Mouse (Mus musculus): Measurements from ENCODE around the gene Gm42715. TPM values are rescaled to one million over a fixed set of nuclear protein-coding genes. Genes with fewer than 3 reads are reported as not detected.

The Gm42715 gene
- polyA plus RNA-seq, 1 experiment from 2014 or later = 14.7 TPM

DNA sequence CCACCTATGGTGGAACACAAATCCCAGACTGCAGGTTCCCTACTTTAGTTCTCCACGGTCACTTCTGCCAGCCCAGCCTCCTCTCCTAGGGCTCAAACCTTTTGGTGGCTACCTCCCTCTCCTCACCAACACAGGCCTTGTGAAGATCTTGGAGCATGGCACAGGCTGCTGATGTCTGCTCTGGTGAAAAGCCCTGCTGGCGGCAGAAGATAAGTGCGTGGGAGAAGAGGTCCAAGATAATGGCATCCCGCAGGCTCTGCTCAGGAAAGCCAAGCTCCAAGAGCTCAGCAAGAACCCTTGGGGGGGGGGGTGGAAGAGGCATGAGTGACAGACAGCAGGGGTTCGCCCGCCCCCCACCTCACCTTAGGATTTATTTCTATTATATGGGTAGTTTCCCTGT, 66.8 kb downstream of the Gm42715 start:
- Histone ChIP-seq H3K27me3 (no peaks in the 10 kb centered on the region), H3K4me3 (replicated peaks) (no peak overlapping the region), H3K36me3 (peaks cover 47% of the 10 kb centered on the region), H3K4me1 (peaks cover 19% of the 10 kb centered on the region), H3K27ac (replicated peaks) (no peak overlapping the region), H3K4me2 (replicated peaks) (no peak overlapping the region), H3K9ac (no peak overlapping the region), H3K9me3 (replicated peaks) (no peaks in the 10 kb centered on the region)
- no peak for ATAC-seq (ENCODE audit: insufficient number of reproducible peaks, low FRiP score, low TSS enrichment, low read depth)
- WGBS = 93% methylated on average over 6 of the region's 6 CpGs

DNA sequence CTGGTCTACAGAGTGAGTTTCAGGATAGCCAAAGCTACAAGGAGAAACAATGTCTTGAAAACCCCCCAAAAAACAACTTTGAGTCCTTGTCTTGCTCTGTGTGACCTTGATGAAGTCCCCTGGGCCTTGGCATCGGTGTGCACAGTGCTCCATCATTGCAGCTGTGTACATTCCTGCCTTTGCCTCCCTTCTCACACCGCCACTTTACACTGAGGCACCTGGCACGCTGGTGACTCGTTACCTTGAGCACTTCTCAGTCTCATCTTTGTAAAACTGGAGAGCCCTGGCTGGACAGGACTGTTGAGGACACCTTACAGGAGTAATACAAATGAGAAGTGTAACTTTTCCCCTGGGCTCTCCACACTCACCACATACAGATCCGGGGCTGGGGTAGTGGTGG, 67.8 kb downstream of the Gm42715 start:
- peaks cover 48% of the 10 kb centered on the region for H3K36me3 ChIP-seq
- no peaks in the 10 kb centered on the region for H3K27me3 ChIP-seq
- no peak overlapping the region for H3K27ac ChIP-seq (replicated peaks)
- no peaks in the 10 kb centered on the region for H3K9me3 ChIP-seq (replicated peaks)
- 63% methylated on average over 5 of the region's 5 CpGs for WGBS
- H3K4me2 ChIP-seq (replicated peaks) = peak overlapping the region; percentile 94
- peak overlapping the region; percentile 95 for H3K4me3 ChIP-seq (replicated peaks)
- H3K4me1 ChIP-seq = peaks cover 19% of the 10 kb centered on the region
- no peak overlapping the region for H3K9ac ChIP-seq
- no peak for ATAC-seq (ENCODE audit: insufficient number of reproducible peaks, low FRiP score, low TSS enrichment, low read depth)

- peak within 1 kb of the TSS; percentile 87 for H3K27ac ChIP-seq (replicated peaks)
- no peaks in the 10 kb centered on the region for H3K9me3 ChIP-seq (replicated peaks)
- H3K36me3 ChIP-seq = peaks cover 48% of the 10 kb centered on the region
- H3K9ac ChIP-seq = peak within 1 kb of the TSS; percentile 90
- peaks cover 19% of the 10 kb centered on the region for H3K4me1 ChIP-seq
- under 1% methylated on average over 50 of the region's 50 CpGs for WGBS
- peak within 1 kb of the TSS; percentile 95 for H3K4me3 ChIP-seq (replicated peaks)
- ATAC-seq (ENCODE audit: insufficient number of reproducible peaks, low FRiP score, low TSS enrichment, low read depth) = peak; percentile 97
- H3K27me3 ChIP-seq = no peaks in the 10 kb centered on the region
- peak within 1 kb of the TSS; percentile 94 for H3K4me2 ChIP-seq (replicated peaks)
These were observed 68.9 kb downstream of the Gm42715 start, which contains the start of the genes Ccdc189 and Rnf40 for GRCm38 (mm10) chr7:127588011-127588871. TSS of gene Ccdc189 (minus strand) at chr7:127588595. TSS of gene Rnf40 (plus strand) at chr7:127588767.

- H3K36me3 ChIP-seq = peaks cover 48% of the 10 kb centered on the region
- peak; percentile 0; the same call in 1 of the 2 replicates for ATAC-seq (ENCODE audit: insufficient number of reproducible peaks, low FRiP score, low TSS enrichment, low read depth)
- WGBS = 4% methylated on average over 29 of the region's 29 CpGs
These were observed 69.5 kb downstream of the Gm42715 start for GRCm38 (mm10) chr7:127588901-127589300.

GRCm38 (mm10) chr7:127589637-127590036, 70.3 kb downstream of the Gm42715 start:
- 84% methylated on average over 9 of the region's 9 CpGs for WGBS
- Histone ChIP-seq H3K9ac (0 out of 2 replicates have a peak overlapping the region, but pooled peaks have one; percentile 90), H3K27me3 (no peaks in the 10 kb centered on the region), H3K4me1 (peaks cover 19% of the 10 kb centered on the region), H3K4me2 (replicated peaks) (peak overlapping the region; percentile 94), H3K36me3 (peaks cover 50% of the 10 kb centered on the region), H3K4me3 (replicated peaks) (peak overlapping the region; percentile 95), H3K9me3 (replicated peaks) (no peaks in the 10 kb centered on the region), H3K27ac (replicated peaks) (no peak overlapping the region)
- ATAC-seq (ENCODE audit: insufficient number of reproducible peaks, low FRiP score, low TSS enrichment, low read depth) = no peak

More at GRCm38 (mm10) chr7:127588901-127589300, 69.5 kb downstream of the Gm42715 start:
- H3K4me1 ChIP-seq = peaks cover 19% of the 10 kb centered on the region
- H3K4me2 ChIP-seq (replicated peaks) = peak overlapping the region; percentile 94
- peak overlapping the region; percentile 95 for H3K4me3 ChIP-seq (replicated peaks)
- H3K9ac ChIP-seq = peak overlapping the region; percentile 90
- H3K27me3 ChIP-seq = no peaks in the 10 kb centered on the region
- H3K27ac ChIP-seq (replicated peaks) = peak overlapping the region; percentile 87; the same call in 1 of the 2 replicates
- H3K9me3 ChIP-seq (replicated peaks) = no peaks in the 10 kb centered on the region

- Histone ChIP-seq H3K36me3 (peaks cover 64% of the 10 kb centered on the region), H3K9ac (no peak overlapping the region), H3K9me3 (replicated peaks) (no peaks in the 10 kb centered on the region), H3K4me1 (peaks cover 19% of the 10 kb centered on the region), H3K27me3 (no peaks in the 10 kb centered on the region), H3K4me3 (replicated peaks) (no peak overlapping the region), H3K27ac (replicated peaks) (no peak overlapping the region), H3K4me2 (replicated peaks) (no peak overlapping the region)
- WGBS = 92% methylated on average over 10 of the region's 10 CpGs
- no peak for ATAC-seq (ENCODE audit: insufficient number of reproducible peaks, low FRiP score, low TSS enrichment, low read depth)
These were observed 71.7 kb downstream of the Gm42715 start for GRCm38 (mm10) chr7:127591108-127591507.

GRCm38 (mm10) chr7:127592575-127592974, 73.2 kb downstream of the Gm42715 start:
- 87% methylated on average over 14 of the region's 14 CpGs for WGBS
- no peak overlapping the region for H3K27ac ChIP-seq (replicated peaks)

DNA sequence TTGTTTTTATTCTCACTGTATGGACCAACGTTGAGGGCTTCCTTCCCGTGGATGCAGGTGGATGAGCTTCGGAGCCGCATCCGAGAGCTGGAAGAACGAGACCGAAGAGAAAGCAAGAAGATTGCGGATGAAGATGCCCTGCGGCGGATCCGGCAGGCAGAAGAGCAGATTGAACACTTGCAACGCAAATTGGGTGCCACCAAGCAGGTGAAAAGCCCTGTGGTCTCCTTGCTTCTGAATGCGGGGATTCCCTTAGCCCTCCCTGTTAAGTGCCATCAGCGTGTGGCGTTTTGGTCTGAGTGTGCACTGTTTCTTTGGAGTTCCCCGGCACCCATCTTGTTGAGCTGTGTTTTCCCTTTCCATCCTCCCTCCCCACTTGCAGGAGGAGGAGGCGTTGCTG, 77.4 kb downstream of the Gm42715 start:
- Histone ChIP-seq H3K9ac (no peak overlapping the region), H3K36me3 (peaks cover 100% of the 10 kb centered on the region), H3K27me3 (no peaks in the 10 kb centered on the region), H3K4me3 (replicated peaks) (no peak overlapping the region), H3K9me3 (replicated peaks) (no peaks in the 10 kb centered on the region), H3K4me1 (no peaks in the 10 kb centered on the region), H3K4me2 (replicated peaks) (no peak overlapping the region), H3K27ac (replicated peaks) (no peak overlapping the region)
- no peak for ATAC-seq (ENCODE audit: insufficient number of reproducible peaks, low FRiP score, low TSS enrichment, low read depth)
- 95% methylated on average over 17 of the region's 17 CpGs for WGBS

More at GRCm38 (mm10) chr7:127592575-127592974, 73.2 kb downstream of the Gm42715 start:
- H3K9me3 ChIP-seq (replicated peaks) = no peaks in the 10 kb centered on the region
- no peak overlapping the region for H3K9ac ChIP-seq
- H3K4me3 ChIP-seq (replicated peaks) = no peak overlapping the region
- no peak overlapping the region for H3K4me2 ChIP-seq (replicated peaks)
- peaks cover 79% of the 10 kb centered on the region for H3K36me3 ChIP-seq
- H3K27me3 ChIP-seq = no peaks in the 10 kb centered on the region
- no peak for ATAC-seq (ENCODE audit: insufficient number of reproducible peaks, low FRiP score, low TSS enrichment, low read depth)
- peaks cover 12% of the 10 kb centered on the region for H3K4me1 ChIP-seq

- ATAC-seq (ENCODE audit: insufficient number of reproducible peaks, low FRiP score, low TSS enrichment, low read depth) = no peak
- Histone ChIP-seq H3K9ac (no peak overlapping the region), H3K9me3 (replicated peaks) (no peaks in the 10 kb centered on the region), H3K4me1 (no peaks in the 10 kb centered on the region), H3K27ac (replicated peaks) (no peak overlapping the region), H3K4me3 (replicated peaks) (no peak overlapping the region), H3K4me2 (replicated peaks) (no peak overlapping the region), H3K36me3 (peaks cover 94% of the 10 kb centered on the region), H3K27me3 (no peaks in the 10 kb centered on the region)
- 95% methylated on average over 7 of the region's 7 CpGs for WGBS
These were observed 81.2 kb downstream of the Gm42715 start for GRCm38 (mm10) chr7:127600612-127601011.

DNA sequence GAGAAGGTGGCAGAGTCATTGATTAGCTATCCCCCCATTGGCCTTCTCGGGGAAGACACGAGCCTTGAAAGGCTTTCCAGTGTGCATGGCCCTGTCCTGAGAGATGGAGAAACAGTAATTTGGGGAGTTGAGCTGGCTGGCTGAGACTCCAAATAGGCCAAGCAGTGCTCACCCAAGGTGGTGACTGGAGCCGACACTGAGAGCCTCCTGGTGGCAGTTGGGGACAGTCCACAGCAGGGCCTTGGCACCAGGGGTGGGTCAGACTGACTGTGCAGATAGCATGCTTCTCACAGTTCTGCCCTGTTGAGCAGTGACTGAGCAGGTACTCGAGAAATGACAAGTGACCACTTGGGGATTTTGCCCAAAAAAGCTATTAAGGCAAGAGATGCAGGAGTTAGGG, 82.4 kb downstream of the Gm42715 start:
- H3K36me3 ChIP-seq = peaks cover 83% of the 10 kb centered on the region
- H3K27ac ChIP-seq (replicated peaks) = no peak overlapping the region
- no peak for ATAC-seq (ENCODE audit: insufficient number of reproducible peaks, low FRiP score, low TSS enrichment, low read depth)
- H3K27me3 ChIP-seq = no peaks in the 10 kb centered on the region
- no peak overlapping the region for H3K9ac ChIP-seq
- H3K4me3 ChIP-seq (replicated peaks) = no peak overlapping the region
- H3K4me1 ChIP-seq = no peaks in the 10 kb centered on the region
- H3K9me3 ChIP-seq (replicated peaks) = no peaks in the 10 kb centered on the region
- WGBS = 85% methylated on average over 4 of the region's 4 CpGs
- H3K4me2 ChIP-seq (replicated peaks) = no peak overlapping the region

GRCm38 (mm10) chr7:127602903-127603302, 83.5 kb downstream of the Gm42715 start:
- Histone ChIP-seq H3K4me3 (replicated peaks) (no peak overlapping the region), H3K9ac (no peak overlapping the region), H3K4me2 (replicated peaks) (no peak overlapping the region), H3K4me1 (no peaks in the 10 kb centered on the region), H3K36me3 (peaks cover 76% of the 10 kb centered on the region), H3K27ac (replicated peaks) (no peak overlapping the region), H3K27me3 (no peaks in the 10 kb centered on the region), H3K9me3 (replicated peaks) (no peaks in the 10 kb centered on the region)
- 76% methylated on average over 2 of the region's 2 CpGs for WGBS
- ATAC-seq (ENCODE audit: insufficient number of reproducible peaks, low FRiP score, low TSS enrichment, low read depth) = no peak
